Mouse (Mus musculus): ENCODE data around the gene Tmem86b.

DNA sequence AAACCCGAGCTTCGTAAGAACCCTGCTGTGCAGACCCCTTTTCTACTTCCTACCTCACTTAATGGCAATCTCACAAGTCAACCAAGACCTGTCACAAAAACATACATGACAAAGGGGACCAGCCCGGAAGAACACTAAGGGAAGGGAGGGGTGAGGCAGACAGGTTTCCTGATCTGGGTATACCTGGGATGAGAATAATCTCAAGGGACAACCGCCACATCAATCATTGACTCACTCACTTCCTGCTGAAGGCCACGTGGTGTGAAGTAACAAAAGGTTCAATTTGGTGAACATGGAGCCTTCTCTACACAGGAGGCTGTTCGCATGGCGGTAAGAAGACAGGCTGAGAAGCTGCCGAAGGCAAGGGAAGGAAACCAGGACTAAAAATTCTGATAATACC is 20.4 kb upstream of the Tmem86b start:
- no peak for TF ChIP-seq CTCF (IDR thresholded peaks at IDR 0.05; ENCODE audit: low read depth)
- TF ChIP-seq EP300 (optimal IDR thresholded peaks at IDR 0.05): no peak

Data from stomach, postnatal 0 days (tissue).